Comparison of ENCODE assay signal across 7 mouse cellular contexts in the genomic region with DNA sequence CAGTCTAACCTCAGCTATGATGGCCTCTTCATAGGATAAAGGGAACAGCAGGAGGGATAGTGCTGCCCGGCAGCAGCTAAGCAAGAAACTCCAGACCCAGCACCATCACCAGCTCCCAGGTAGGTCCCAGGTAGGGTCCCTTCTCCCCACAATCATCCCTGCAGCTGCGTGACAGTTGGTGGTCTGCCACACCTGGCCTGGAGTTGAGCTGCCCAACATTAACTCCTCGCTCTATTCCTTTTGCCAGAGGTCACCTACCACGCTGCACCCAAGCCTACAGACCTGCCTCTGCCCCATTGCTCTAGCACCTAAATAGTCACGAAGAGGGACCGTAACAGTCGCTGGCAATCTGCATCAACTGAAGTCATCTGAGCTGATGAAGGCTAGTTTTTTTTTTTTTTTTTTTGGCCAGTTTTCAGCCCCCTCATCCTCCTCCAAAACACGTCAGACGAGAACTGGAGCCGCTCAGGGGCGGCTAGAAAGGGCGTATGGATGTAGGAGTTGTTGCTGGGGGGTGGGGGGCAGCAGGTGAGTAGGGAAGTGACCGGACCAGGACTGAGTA. TPM values are rescaled to one million over a fixed set of nuclear protein-coding genes. Genes with fewer than 3 reads are reported as not detected.
DNase-seq lines count a peak whose midpoint lies in the region; ATAC-seq lines count a peak whose summit lies in the region.

No protein-coding gene starts in this region.

- no peak for ATAC-seq in lung, embryonic 16.5 days (ENCODE audit: low read depth)
- 0 out of 2 replicates have a peak, but pooled peaks have one; percentile 1 for ATAC-seq in forebrain, embryonic 11.5 days (replicated peaks; ENCODE audit: low FRiP score)
- ATAC-seq in limb, embryonic 12.5 days (ENCODE audit: insufficient number of reproducible peaks, insufficient read depth, low FRiP score, low TSS enrichment, low read depth) = no peak
- ATAC-seq in stomach, embryonic 14.5 days (ENCODE audit: insufficient number of reproducible peaks, insufficient read depth, low FRiP score, low read depth) = no peak

- H3K4me2 ChIP-seq in lung, embryonic 16.5 days (ENCODE audit: low read depth, low read length) = peak overlapping the region; percentile 94
- peak overlapping the region; percentile 88 for H3K4me2 ChIP-seq in forebrain, embryonic 11.5 days (ENCODE audit: low read depth, low read length, severe bottlenecking)
- peak overlapping the region; percentile 78 for H3K4me2 ChIP-seq in limb, embryonic 12.5 days
- peak overlapping the region; percentile 78 for H3K4me2 ChIP-seq in stomach, embryonic 14.5 days (replicated peaks; ENCODE audit: low read depth, low read length)

- no peak for DNase-seq in lung, postnatal 14 days
- no peak for DNase-seq in forebrain, embryonic 11.5 days (ENCODE audit: low spot score)
- DNase-seq in layer of hippocampus, adult 18-20 months (ENCODE audit: low spot score in 2 of 2) = no peak
- DNase-seq in embryo, embryonic 11 days = no peak

- 9% methylated on average over 13 of the region's 13 CpGs for WGBS in lung, embryonic 16.5 days
- WGBS in forebrain, embryonic 11.5 days = 5% methylated on average over 13 of the region's 13 CpGs
- WGBS in limb, embryonic 12.5 days = 8% methylated on average over 13 of the region's 13 CpGs
- 7% methylated on average over 13 of the region's 13 CpGs for WGBS in stomach, embryonic 14.5 days

- H3K9ac ChIP-seq in lung, embryonic 16.5 days (ENCODE audit: low read length) = no peak overlapping the region; the same call in 1 of the 2 replicates
- H3K9ac ChIP-seq in forebrain, embryonic 11.5 days (ENCODE audit: low read length) = peak overlapping the region; percentile 99
- H3K9ac ChIP-seq in limb, embryonic 12.5 days (replicated peaks) = no peak overlapping the region; the same call in 1 of the 2 replicates
- peak overlapping the region; percentile 92; the same call in 1 of the 2 replicates for H3K9ac ChIP-seq in stomach, embryonic 14.5 days (replicated peaks; ENCODE audit: low read depth, low read length)

- no peak overlapping the region for H3K27ac ChIP-seq in lung, embryonic 16.5 days (ENCODE audit: low read length)
- H3K27ac ChIP-seq in forebrain, embryonic 11.5 days (ENCODE audit: low read depth, low read length) = peak overlapping the region; percentile 94
- peak overlapping the region; percentile 97 for H3K27ac ChIP-seq in limb, embryonic 12.5 days
- H3K27ac ChIP-seq in stomach, embryonic 14.5 days (ENCODE audit: low read length) = 0 out of 2 replicates have a peak overlapping the region, but pooled peaks have one; percentile 95

- H3K9me3 ChIP-seq in lung, embryonic 16.5 days (ENCODE audit: control insufficient read depth, low read length) = no peaks in the 10 kb centered on the region
- no peaks in the 10 kb centered on the region for H3K9me3 ChIP-seq in forebrain, embryonic 11.5 days (ENCODE audit: control insufficient read depth, low read length)
- H3K9me3 ChIP-seq in limb, embryonic 12.5 days = no peaks in the 10 kb centered on the region
- no peaks in the 10 kb centered on the region for H3K9me3 ChIP-seq in stomach, embryonic 14.5 days (ENCODE audit: control insufficient read depth, low read depth, low read length)

- peaks cover 13% of the 10 kb centered on the region for H3K4me1 ChIP-seq in lung, embryonic 16.5 days (replicated peaks; ENCODE audit: control insufficient read depth, insufficient read depth, low read length)
- peaks cover 18% of the 10 kb centered on the region for H3K4me1 ChIP-seq in forebrain, embryonic 11.5 days (replicated peaks; ENCODE audit: control insufficient read depth, insufficient read depth, low read length)
- H3K4me1 ChIP-seq in limb, embryonic 12.5 days (replicated peaks) = peaks cover 25% of the 10 kb centered on the region
- H3K4me1 ChIP-seq in stomach, embryonic 14.5 days (ENCODE audit: control insufficient read depth, insufficient read depth, low read length) = peaks cover 11% of the 10 kb centered on the region

- no peaks in the 10 kb centered on the region for H3K36me3 ChIP-seq in lung, embryonic 16.5 days (ENCODE audit: control insufficient read depth, insufficient read depth, low read length)
- no peaks in the 10 kb centered on the region; the same call in 1 of the 2 replicates for H3K36me3 ChIP-seq in forebrain, embryonic 11.5 days (ENCODE audit: control insufficient read depth, insufficient read depth, low read length)
- peaks cover 18% of the 10 kb centered on the region for H3K36me3 ChIP-seq in limb, embryonic 12.5 days
- no peaks in the 10 kb centered on the region for H3K36me3 ChIP-seq in stomach, embryonic 14.5 days (ENCODE audit: control insufficient read depth, insufficient read depth, low read length)

- H3K4me3 ChIP-seq in lung, embryonic 16.5 days (ENCODE audit: low read length) = peak overlapping the region; percentile 71
- peak overlapping the region; percentile 94 for H3K4me3 ChIP-seq in forebrain, embryonic 11.5 days (ENCODE audit: low read depth, low read length)
- peak overlapping the region; percentile 95 for H3K4me3 ChIP-seq in limb, embryonic 12.5 days (replicated peaks)
- H3K4me3 ChIP-seq in stomach, embryonic 14.5 days (ENCODE audit: low read depth, low read length) = peak overlapping the region; percentile 60

- H3K27me3 ChIP-seq in lung, embryonic 16.5 days (ENCODE audit: control insufficient read depth, insufficient read depth, low read depth, low read length) = peaks cover 4% of the 10 kb centered on the region
- H3K27me3 ChIP-seq in forebrain, embryonic 11.5 days (ENCODE audit: control insufficient read depth, insufficient read depth, low read length) = no peaks in the 10 kb centered on the region
- H3K27me3 ChIP-seq in limb, embryonic 12.5 days = 0 out of 2 replicates have a peak, but pooled peaks cover 2% of the 10 kb centered on the region
- H3K27me3 ChIP-seq in stomach, embryonic 14.5 days (ENCODE audit: control insufficient read depth, insufficient read depth, low read length) = no peaks in the 10 kb centered on the region

RNA-seq across cellular contexts. Expression of a gene that starts 0.7 kb away (rescaled TPM):
- 25.2 and 27.7 TPM in 2 replicates for polyA plus RNA-seq in lung, embryonic 16.5 days (2015; fragmentation: Nextera tagmentation; extraction: Ambion mirVana)
- polyA plus RNA-seq in forebrain, embryonic 11.5 days (2014; fragmentation: Nextera tagmentation; extraction: Ambion mirVana) = 139 and 154 TPM in 2 replicates
- 82.2 and 87.9 TPM in 2 replicates for polyA plus RNA-seq in limb, embryonic 12.5 days (2016; fragmentation: Nextera tagmentation; extraction: Ambion mirVana)
- 48.3 and 49.7 TPM in 2 replicates for polyA plus RNA-seq in stomach, embryonic 14.5 days (2014; fragmentation: Nextera tagmentation; extraction: Ambion mirVana)
- total RNA-seq in layer of hippocampus, adult 18-20 months (2021) = 100 to 1,000 TPM; 136 to 139 TPM

Comparison
In these comparisons a context has a peak if more than half of its experiments do, and no peak if none do; other contexts are left out.
1. H3K9ac ChIP-seq: peak in forebrain, embryonic 11.5 days (single experiment) and stomach, embryonic 14.5 days (single experiment); none in lung, embryonic 16.5 days (single experiment) and limb, embryonic 12.5 days (single experiment).
2. Peak in every context shown above with its lines, with median percentiles within 50 percentile points of each other: H3K4me2 ChIP-seq and H3K4me3 ChIP-seq.